Mouse (Mus musculus) A20 (cell line): Measurements from ENCODE around the gene Folr2.

Experiments used
- DNase-seq: peaks from one replicate; pipeline ENCODE4 v3.0.0-alpha.2; 2011; ENCODE audit warnings: low read depth, low spot score

The Folr2 gene

DNA sequence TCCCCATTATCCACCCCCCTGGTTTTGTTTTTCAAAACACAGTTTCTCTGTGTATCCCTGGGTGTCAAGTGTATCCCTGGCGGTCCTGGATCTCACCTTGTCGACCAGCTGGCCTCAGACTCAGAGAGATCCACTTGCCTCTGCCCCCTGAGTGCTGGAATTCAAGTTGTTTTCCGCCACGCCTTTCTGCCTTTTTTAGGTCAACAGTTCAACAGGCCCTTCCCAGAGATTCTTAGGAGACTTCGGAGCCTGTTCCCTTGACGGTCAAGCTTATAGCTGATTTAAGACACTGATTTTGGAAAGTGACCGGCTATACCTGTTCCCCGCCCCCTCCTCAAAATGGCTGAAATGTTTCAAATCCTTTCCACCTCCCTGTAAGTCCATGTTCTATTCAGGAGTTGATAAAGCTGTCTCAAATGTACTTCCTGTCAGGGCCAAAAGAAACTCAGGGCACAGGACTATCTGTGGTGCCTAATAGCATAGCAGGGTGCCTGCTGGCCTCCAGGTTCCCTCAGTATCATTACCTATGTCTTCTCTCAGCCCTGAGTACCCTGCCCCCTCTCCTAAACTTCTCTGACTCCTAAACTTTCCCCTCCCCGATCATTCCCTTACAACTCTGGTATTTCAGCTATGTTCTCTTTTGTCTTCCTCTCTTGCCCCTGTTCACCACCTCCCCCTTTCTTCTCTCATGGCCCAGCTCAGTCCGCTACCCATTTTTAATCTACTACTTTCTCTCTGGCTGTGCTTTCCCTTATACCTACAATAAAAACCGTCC lies 9.7 kb upstream of the Folr2 start:
- DNase-seq, result no peak

DNA sequence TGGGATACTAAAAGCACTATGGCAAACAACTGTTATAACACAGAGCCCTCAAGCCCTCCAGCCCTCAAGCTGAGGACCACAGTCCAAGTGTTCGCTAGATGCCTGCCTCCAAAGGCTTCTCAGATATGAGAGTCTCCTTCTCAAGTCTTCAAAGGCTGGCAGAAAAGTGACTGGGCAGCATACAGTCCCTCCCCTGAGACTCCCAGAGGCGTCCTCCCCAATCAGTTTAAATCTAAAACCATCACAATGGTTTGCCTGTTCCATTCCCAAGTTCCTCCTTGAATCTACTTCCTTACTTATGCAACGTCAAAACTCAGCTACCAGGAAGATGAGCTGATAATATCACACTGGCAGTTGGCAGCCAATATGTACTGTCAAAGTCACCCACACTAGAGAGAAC lies 6.4 kb upstream of the Folr2 start, which contains the start of gene Anapc15:
Anapc15 (plus strand) TSS at position 301 of the 400 bp plus-strand sequence.
- DNase-seq, result no peak

DNA sequence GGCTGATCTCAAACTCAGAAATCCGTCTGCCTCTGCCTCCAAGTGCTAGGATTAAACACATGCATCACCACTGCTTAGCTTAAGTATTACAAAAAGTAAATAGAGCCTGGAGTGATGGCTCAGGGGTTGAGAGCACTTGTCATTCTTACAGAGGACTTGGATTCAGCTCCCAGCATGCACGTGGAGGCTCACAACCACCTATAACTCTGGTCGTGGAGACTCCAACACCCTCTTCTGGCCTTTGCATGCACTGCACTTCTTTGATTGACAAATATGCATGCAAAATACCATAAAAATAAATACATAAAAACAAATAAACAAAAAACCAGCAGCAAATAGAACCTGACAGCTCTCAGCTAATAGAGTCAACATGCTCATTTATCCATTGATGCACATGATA lies 5.3 kb upstream of the Folr2 start:
- DNase-seq, result peak; percentile 20

- DNase-seq, result no peak
Measured at GRCm38 (mm10) chr7:101860978-101861377, 4.0 kb upstream of the Folr2 start.

- no peak for DNase-seq
Measured at GRCm38 (mm10) chr7:101858362-101858761, 1.4 kb upstream of the Folr2 start.

DNA sequence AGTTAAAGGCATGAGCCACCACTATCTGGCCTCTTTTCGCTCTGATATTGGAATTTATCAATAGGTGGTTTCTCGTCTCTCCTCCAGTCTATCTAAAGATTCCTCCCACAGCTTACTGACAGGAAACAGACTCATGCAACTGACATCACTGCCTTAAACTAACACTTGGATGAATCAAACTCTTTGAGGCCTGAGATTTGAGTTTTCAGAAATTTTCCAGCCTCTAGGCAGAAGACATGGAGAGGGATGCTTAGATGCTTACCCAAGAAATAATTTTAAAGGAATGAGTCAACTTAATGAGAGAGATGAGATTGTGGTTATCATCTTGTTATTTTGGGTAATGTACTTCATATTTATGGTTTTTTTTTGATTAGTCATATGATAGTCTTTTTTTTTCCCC lies 3.2 kb downstream of the Folr2 start:
- no peak for DNase-seq

- DNase-seq, result no peak
Measured at GRCm38 (mm10) chr7:101852846-101853245, 4.1 kb downstream of the Folr2 start.

GRCm38 (mm10) chr7:101851689-101852088 lies 5.3 kb downstream of the Folr2 start:
- peak; percentile 68 for DNase-seq

DNA sequence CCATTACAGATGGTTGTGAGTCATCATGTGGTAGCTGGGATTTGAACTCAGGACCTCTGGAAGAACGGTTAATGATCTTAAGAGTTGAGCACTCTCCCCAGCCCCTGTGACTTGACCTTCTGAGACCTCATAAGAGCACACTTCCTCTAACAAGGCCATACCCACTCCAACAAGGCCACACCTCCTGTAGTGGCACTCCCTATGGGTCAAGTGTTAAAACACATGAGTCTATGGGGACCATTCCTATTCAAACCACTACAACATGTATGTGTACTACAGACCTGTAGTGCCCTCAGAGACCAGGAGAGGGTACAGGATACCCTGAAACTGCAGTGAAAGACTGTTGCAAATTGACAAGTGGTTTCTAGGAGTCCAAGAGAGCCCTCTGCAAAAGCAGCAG lies 9.1 kb downstream of the Folr2 start:
- DNase-seq, result peak; percentile 32

DNA sequence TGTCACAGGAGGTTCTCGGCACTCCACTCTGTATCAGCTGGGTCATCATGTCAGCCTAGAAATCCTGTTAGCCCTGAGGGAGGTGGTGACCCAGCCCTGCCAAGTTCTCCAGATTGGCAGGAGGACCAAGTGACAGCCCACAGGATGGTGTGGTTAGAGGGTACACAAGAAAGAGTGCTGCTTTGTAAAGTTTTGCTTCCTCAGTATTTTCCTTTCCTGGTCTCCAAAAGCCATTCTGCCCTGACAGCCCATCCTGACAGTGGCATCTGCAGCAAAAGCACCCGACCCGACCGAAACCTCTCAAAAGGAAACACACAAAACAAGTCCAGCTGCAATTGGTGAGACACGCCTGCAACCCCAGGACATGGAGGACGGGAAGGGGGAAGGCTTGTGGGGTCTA lies 12.8 kb downstream of the Folr2 start:
- no peak for DNase-seq

- peak; percentile 85 for DNase-seq
Measured at GRCm38 (mm10) chr7:101837606-101838471, 19.2 kb downstream of the Folr2 start, which contains the start of gene Inppl1. TSS of gene Inppl1 (minus strand) at chr7:101838229.

GRCm38 (mm10) chr7:101837154-101837605 lies 19.8 kb downstream of the Folr2 start:
- no peak for DNase-seq

- DNase-seq, result peak; percentile 84
Measured at GRCm38 (mm10) chr7:101836271-101837153, 20.5 kb downstream of the Folr2 start.

- DNase-seq, result no peak
Measured at GRCm38 (mm10) chr7:101835457-101836109, 21.4 kb downstream of the Folr2 start.

- DNase-seq, result no peak
Measured at GRCm38 (mm10) chr7:101834903-101835302, 22.1 kb downstream of the Folr2 start.

GRCm38 (mm10) chr7:101833916-101834584 lies 22.9 kb downstream of the Folr2 start:
- DNase-seq, result no peak

DNA sequence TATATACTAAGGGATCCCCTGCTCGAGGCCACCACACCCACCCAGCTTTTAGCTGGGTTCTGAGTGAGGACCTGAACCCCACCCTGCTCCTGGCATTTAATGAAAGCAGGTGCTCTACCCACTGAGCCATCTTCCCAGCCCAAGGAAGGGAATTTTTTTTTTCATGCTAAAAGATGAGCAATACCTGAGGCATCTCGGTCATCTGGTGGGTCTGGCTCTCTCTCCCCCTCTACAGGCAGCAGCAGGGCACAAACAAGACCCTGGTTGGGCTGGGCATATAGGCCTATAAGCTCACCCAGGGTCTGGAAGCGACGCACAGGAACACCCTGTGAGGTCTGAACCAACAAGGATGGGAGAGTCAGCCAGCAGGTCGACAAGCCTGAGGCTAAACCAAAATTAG lies 23.6 kb downstream of the Folr2 start:
- no peak for DNase-seq

- no peak for DNase-seq
Measured at GRCm38 (mm10) chr7:101832372-101832771, 24.6 kb downstream of the Folr2 start.

DNA sequence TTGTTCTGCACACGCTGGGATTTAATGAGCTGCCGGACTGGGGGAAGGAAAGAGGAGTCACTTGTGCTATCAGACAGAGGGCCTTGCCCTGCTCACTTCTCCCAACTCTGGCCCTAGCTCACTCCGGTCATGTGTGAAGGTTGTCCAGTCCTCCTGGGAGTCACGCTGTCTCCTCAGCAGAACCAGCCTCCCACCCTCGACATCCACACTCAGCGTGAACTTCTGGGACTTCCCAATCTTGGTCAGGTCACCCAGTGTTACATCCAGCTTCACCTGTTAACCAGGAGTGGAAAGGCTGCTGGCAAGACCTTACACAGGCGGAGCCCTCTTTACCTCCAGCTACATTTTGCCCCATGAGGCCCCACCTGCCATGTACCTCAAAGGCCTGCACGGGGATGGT lies 25.6 kb downstream of the Folr2 start:
- no peak for DNase-seq

DNA sequence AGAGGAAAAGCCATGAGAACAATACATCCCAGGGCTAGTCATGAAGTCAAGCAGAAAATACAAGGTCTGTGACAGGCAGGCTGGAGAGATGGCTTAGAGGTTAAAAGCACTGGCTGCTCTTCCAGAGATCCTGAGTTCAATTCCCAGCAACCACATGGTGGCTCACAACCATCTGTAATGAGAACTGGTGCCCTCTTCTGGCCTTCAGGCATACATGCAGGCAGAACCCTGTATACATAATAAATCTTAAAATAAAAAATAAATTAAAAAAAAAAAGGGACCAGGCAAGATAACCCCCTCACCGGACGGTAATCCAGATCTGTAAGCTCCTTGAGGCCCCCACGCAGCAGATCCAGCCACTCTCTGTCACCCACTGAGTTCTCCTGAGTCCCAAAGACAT lies 26.6 kb downstream of the Folr2 start:
- DNase-seq, result no peak
